Mouse (Mus musculus) spleen, postnatal 36 days (tissue): ENCODE measurements around the gene Esp24.
"Not testable (repeated sequence)": the region's sequence is repeated elsewhere in the genome, so short reads cannot be mapped to it uniquely, and the experiment has no call there.

ENCODE experiments used
- DNase-seq, 2 experiments: peaks; one replicate each; pipeline ENCODE4 v3.0.0; 2022; ENCODE audit warnings: low spot score in 2 of 2, mixed read lengths in 1 of 2

Gene Esp24

GRCm38 (mm10) chr17:39036395-39036794 is at the start of gene Esp24:
Gene Esp24 (plus strand): TSS chr17:39036695.
- not testable (repeated sequence) for DNase-seq

- no peak for DNase-seq
These were observed 26.6 kb upstream of the Esp24 start for GRCm38 (mm10) chr17:39009846-39010245.

GRCm38 (mm10) chr17:39010675-39011638 is 25.5 kb upstream of the Esp24 start:
- no peak for DNase-seq

GRCm38 (mm10) chr17:39017184-39017583 is 19.3 kb upstream of the Esp24 start:
- DNase-seq: no peak

GRCm38 (mm10) chr17:39043241-39043640 is 6.7 kb downstream of the Esp24 start, which contains the start of gene Gm21903:
Gene Gm21903 (minus strand): TSS chr17:39043341.
- no peak for DNase-seq

DNA sequence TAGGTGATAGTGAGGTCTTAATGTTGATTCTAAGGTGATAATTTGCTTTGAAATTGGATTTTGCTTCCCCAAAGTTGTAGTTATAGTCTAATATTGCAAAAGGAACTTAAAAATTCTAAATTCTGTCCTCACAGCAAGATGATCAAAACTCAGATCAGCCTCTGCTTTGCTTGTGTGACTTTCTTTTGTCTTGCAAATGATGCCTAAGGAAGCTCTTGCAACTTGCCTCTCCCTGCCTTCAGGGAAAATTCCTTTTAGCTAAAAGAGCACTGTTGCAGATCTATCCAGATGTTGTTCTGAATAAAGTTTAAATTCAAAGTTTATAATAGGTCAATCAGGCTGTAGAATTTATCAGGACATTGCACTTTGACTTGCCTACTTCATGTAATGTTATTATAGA is 27.1 kb downstream of the Esp24 start:
- DNase-seq: no peak

DNA sequence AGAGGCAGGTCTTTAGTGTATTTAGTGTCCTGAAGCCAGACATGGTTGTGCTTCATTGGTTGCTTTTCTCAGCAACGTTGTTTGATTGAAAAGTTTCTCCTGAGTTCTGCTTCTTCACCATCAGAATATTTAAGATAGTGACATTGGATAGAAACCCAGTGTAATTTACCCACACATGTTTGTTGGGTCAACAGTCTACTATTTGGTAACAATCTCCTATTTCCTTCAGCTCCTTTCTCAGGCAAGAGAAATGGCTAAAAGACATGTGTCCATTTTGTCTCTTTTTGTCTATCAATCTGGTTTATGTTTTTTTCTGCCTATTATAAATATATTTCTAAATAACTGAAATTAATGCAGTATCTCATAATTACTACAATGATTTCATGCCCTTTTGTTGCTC is 40.4 kb downstream of the Esp24 start, which contains the start of gene Esp23:
TSS of gene Esp23 (minus strand) at position 101 of the 400 bp plus-strand sequence.
- no peak for DNase-seq
